Comparison of ENCODE assay signal across 8 mouse cellular contexts in the genomic region with DNA sequence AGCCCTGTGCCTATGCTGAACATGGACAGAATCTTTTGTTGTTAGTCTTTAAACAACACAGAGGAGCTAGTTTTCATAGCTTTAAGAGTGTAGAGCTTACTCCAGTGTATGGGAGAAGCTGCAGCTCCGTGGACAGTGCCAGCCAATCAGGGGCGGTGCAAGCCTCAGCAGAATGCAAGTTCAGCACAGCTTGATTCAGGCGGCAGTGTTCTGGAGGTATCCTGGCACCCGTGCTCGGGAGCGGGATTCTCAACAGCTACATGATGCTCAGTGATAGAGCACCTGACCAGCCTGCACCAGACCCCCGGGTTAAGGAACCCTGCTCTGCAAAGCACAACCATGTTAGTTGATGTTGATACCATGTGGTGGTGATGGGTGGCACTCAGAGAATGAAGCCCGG. TPM values are rescaled to one million over a fixed set of nuclear protein-coding genes. Genes with fewer than 3 reads are reported as not detected.
DNase-seq lines count a peak whose midpoint lies in the region; ATAC-seq lines count a peak whose summit lies in the region.

No protein-coding gene starts in this region.

- 0 out of 4 replicates have a peak overlapping the region, but pooled peaks of 1 of the 2 experiments have one; percentile 6 for H3K27ac ChIP-seq in heart, embryonic 14.5 days (replicated peaks in 1 of 2; ENCODE audit: control insufficient read depth in 1 of 2, insufficient read depth in 1 of 2, low read depth in 2 of 2, low read length in 2 of 2)
- H3K27ac ChIP-seq in limb, embryonic 15.5 days: peak overlapping the region; percentile 67

- no peak for DNase-seq in heart, postnatal 25 days (ENCODE audit: low spot score)
- DNase-seq in urinary bladder, adult 2 months (ENCODE audit: low spot score): peak; percentile 21
- DNase-seq in urinary bladder, postnatal 14 days (ENCODE audit: low spot score): no peak
- DNase-seq in Muller cell, postnatal 12 days (ENCODE audit: inconsistent ontology term): no peak
- no peak for DNase-seq in B cell, adult 2 months
- DNase-seq in layer of hippocampus, postnatal 10 days (ENCODE audit: low spot score in 2 of 2): no peak

- no peaks in the 10 kb centered on the region for H3K9me3 ChIP-seq in heart, embryonic 14.5 days (ENCODE audit: control insufficient read depth, low read length)
- no peaks in the 10 kb centered on the region for H3K9me3 ChIP-seq in limb, embryonic 15.5 days

- intact Hi-C loops in heart, postnatal 25 days (cut with DNase I): loop anchor here (5.0 kb wide), 3 partner anchors 62 to 297 kb away; a partner anchor contains a TSS

- no peak overlapping the region for H3K9ac ChIP-seq in heart, embryonic 14.5 days (ENCODE audit: low read length)
- no peak overlapping the region for H3K9ac ChIP-seq in limb, embryonic 15.5 days

- H3K4me3 ChIP-seq in heart, embryonic 14.5 days (ENCODE audit: control insufficient read depth in 1 of 2, insufficient read depth in 1 of 2, low read depth in 1 of 2, low read length in 2 of 2): no peak overlapping the region
- peak overlapping the region; percentile 22; the same call in 1 of the 2 replicates for H3K4me3 ChIP-seq in limb, embryonic 15.5 days

- 12% methylated on average over 8 of the region's 8 CpGs for WGBS in heart, embryonic 14.5 days
- WGBS in limb, embryonic 15.5 days: 8% methylated on average over 8 of the region's 8 CpGs

- H3K4me1 ChIP-seq in heart, embryonic 14.5 days (ENCODE audit: control insufficient read depth in 2 of 2, insufficient read depth in 2 of 2, low read length in 2 of 2): peaks cover 23 to 36% of the 10 kb centered on the region in 2 experiments
- peaks cover 54% of the 10 kb centered on the region for H3K4me1 ChIP-seq in limb, embryonic 15.5 days

- peak overlapping the region; percentile 50 for H3K4me2 ChIP-seq in heart, embryonic 14.5 days (ENCODE audit: low read length)
- peak overlapping the region; percentile 36 for H3K4me2 ChIP-seq in limb, embryonic 15.5 days

- peaks cover 25% of the 10 kb centered on the region for H3K36me3 ChIP-seq in heart, embryonic 14.5 days (ENCODE audit: control insufficient read depth, insufficient read depth, low read length)
- H3K36me3 ChIP-seq in limb, embryonic 15.5 days: peaks cover 30% of the 10 kb centered on the region; the same call in 1 of the 2 replicates

- no peak for ATAC-seq in heart, embryonic 14.5 days (ENCODE audit: insufficient number of reproducible peaks, insufficient read depth, low FRiP score, low read depth)
- no peak for ATAC-seq in limb, embryonic 15.5 days (ENCODE audit: insufficient number of reproducible peaks, low FRiP score, low TSS enrichment, low read depth)

- H3K27me3 ChIP-seq in heart, embryonic 14.5 days (ENCODE audit: control insufficient read depth, insufficient read depth, low read length): no peaks in the 10 kb centered on the region
- H3K27me3 ChIP-seq in limb, embryonic 15.5 days: no peaks in the 10 kb centered on the region

RNA-seq across cellular contexts. Expression of a gene that starts 5.9 kb away (rescaled TPM):
- 0.42 and 0.58 TPM in 2 replicates for polyA plus RNA-seq in heart, embryonic 14.5 days (2014; fragmentation: Nextera tagmentation; extraction: Ambion mirVana)
- under 1 TPM; 0.25 to 0.34 TPM for total RNA-seq in heart, postnatal 25 days (2021)
- 4.9 and 5.5 TPM in 2 replicates for polyA plus RNA-seq in urinary bladder, adult 2 months (2012; rRNA removed)
- polyA plus RNA-seq in limb, embryonic 15.5 days (2015; fragmentation: Nextera tagmentation; extraction: Ambion mirVana): 0.95 and 1.1 TPM in 2 replicates
- total RNA-seq in layer of hippocampus, postnatal 10 days (2021): 1 to 10 TPM in 1 of 2 experiments, under 1 TPM in 1; 0.32 to 1.0 TPM

RNA-seq across cellular contexts. Expression of a gene that starts 8.1 kb away (rescaled TPM):
- polyA plus RNA-seq in heart, embryonic 14.5 days (2014; fragmentation: Nextera tagmentation; extraction: Ambion mirVana): 133 and 139 TPM in 2 replicates
- 10 to 100 TPM; 27.3 to 29.9 TPM for total RNA-seq in heart, postnatal 25 days (2021)
- polyA plus RNA-seq in urinary bladder, adult 2 months (2012; rRNA removed): 86.2 and 102 TPM in 2 replicates
- 182 and 187 TPM in 2 replicates for polyA plus RNA-seq in limb, embryonic 15.5 days (2015; fragmentation: Nextera tagmentation; extraction: Ambion mirVana)
- total RNA-seq in layer of hippocampus, postnatal 10 days (2021): 10 to 100 TPM; 65.2 to 77.6 TPM

RNA-seq across cellular contexts. Expression of a gene that starts 38.4 kb away (rescaled TPM):
- 19.5 and 22.7 TPM in 2 replicates for polyA plus RNA-seq in heart, embryonic 14.5 days (2014; fragmentation: Nextera tagmentation; extraction: Ambion mirVana)
- total RNA-seq in heart, postnatal 25 days (2021): 10 to 100 TPM; 58.6 to 58.8 TPM
- 39.0 and 43.3 TPM in 2 replicates for polyA plus RNA-seq in urinary bladder, adult 2 months (2012; rRNA removed)
- 19.6 and 20.0 TPM in 2 replicates for polyA plus RNA-seq in limb, embryonic 15.5 days (2015; fragmentation: Nextera tagmentation; extraction: Ambion mirVana)
- 10 to 100 TPM; 65.0 to 73.7 TPM for total RNA-seq in layer of hippocampus, postnatal 10 days (2021)

RNA-seq across cellular contexts. Expression of a gene that starts 52.6 kb away (rescaled TPM):
- polyA plus RNA-seq in heart, embryonic 14.5 days (2014; fragmentation: Nextera tagmentation; extraction: Ambion mirVana): 37.0 and 38.2 TPM in 2 replicates
- 10 to 100 TPM; 10.4 to 17.6 TPM for total RNA-seq in heart, postnatal 25 days (2021)
- 30.7 and 36.8 TPM in 2 replicates for polyA plus RNA-seq in urinary bladder, adult 2 months (2012; rRNA removed)
- polyA plus RNA-seq in limb, embryonic 15.5 days (2015; fragmentation: Nextera tagmentation; extraction: Ambion mirVana): 78.5 and 79.1 TPM in 2 replicates
- total RNA-seq in layer of hippocampus, postnatal 10 days (2021): 10 to 100 TPM; 29.4 to 33.5 TPM

RNA-seq across cellular contexts. Expression of a gene that starts 52.8 kb away (rescaled TPM):
- 461 and 507 TPM in 2 replicates for polyA plus RNA-seq in heart, embryonic 14.5 days (2014; fragmentation: Nextera tagmentation; extraction: Ambion mirVana)
- 100 to 1,000 TPM; 381 to 389 TPM for total RNA-seq in heart, postnatal 25 days (2021)
- polyA plus RNA-seq in urinary bladder, adult 2 months (2012; rRNA removed): 298 and 313 TPM in 2 replicates
- 544 and 583 TPM in 2 replicates for polyA plus RNA-seq in limb, embryonic 15.5 days (2015; fragmentation: Nextera tagmentation; extraction: Ambion mirVana)
- total RNA-seq in layer of hippocampus, postnatal 10 days (2021): 100 to 1,000 TPM; 532 to 604 TPM
